Mouse (Mus musculus) olfactory bulb, adult 2 months (tissue): Measurements from ENCODE around the gene Slc44a4. TPM values are rescaled to one million over a fixed set of nuclear protein-coding genes. Genes with fewer than 3 reads are reported as not detected.
"Not testable (repeated sequence)": the region's sequence is repeated elsewhere in the genome, so short reads cannot be mapped to it uniquely, and the experiment has no call there.

Source experiments
- H3K27ac ChIP-seq: fragments of 200-500 bp; 2 replicates; pipeline ENCODE4 v1.5.1; 2012; ENCODE audit warnings: low read depth, low read length; ENCODE audit not compliant: insufficient read depth
- H3K4me1 ChIP-seq: fragments of 200-500 bp; 2 replicates; pipeline ENCODE4 v1.6.1; 2012; ENCODE audit warnings: low read length; ENCODE audit not compliant: control insufficient read depth, insufficient read depth
- H3K4me3 ChIP-seq: fragments of 200-500 bp; 2 replicates; pipeline ENCODE4 v1.5.1; 2012; ENCODE audit warnings: mild to moderate bottlenecking, low read depth, low read length, moderate library complexity; ENCODE audit not compliant: insufficient read depth
- CTCF ChIP-seq: fragments of 200-500 bp; IDR thresholded peaks from 2 replicates; pipeline ENCODE4 v1.5.1; 2012; ENCODE audit warnings: low read depth, mild to moderate bottlenecking, low read length, moderate library complexity; ENCODE audit not compliant: insufficient read depth
- POLR2A ChIP-seq: fragments of 200-500 bp; IDR thresholded peaks from 2 replicates; pipeline ENCODE4 v1.6.1; 2012; ENCODE audit warnings: mild to moderate bottlenecking, low read depth, low read length, moderate library complexity; ENCODE audit not compliant: insufficient read depth
- WGBS: fragments of 180-500 bp; shearing (Covaris S2); methylation state at CpG from one replicate; pipeline ENCODE4 v1.1.7; 2018; 5-methylcytosine and 5-hydroxymethylcytosine counted together
- polyA plus RNA-seq: library from polyadenylated mRNA; stranded (reverse); fragments of >200 nt; gene quantifications from 2 replicates; pipeline ENCODE4 v1.2.4, GENCODE M21; 2012; ENCODE audit warnings: low replicate concordance; ENCODE audit not compliant: missing spikeins, insufficient read depth, insufficient read length

The Slc44a4 gene
- polyA plus RNA-seq, 1 experiment = not detected

- TF ChIP-seq CTCF (no peak), POLR2A (no peak)
- Histone ChIP-seq H3K4me3 (peak overlapping the region; percentile 99), H3K4me1 (peaks cover 21% of the 10 kb centered on the region), H3K27ac (peak overlapping the region; percentile 87)
- 8% methylated on average over 10 of the region's 10 CpGs for WGBS
These were observed 16.7 kb upstream of the Slc44a4 start for GRCm38 (mm10) chr17:34897373-34898159.

- Histone ChIP-seq H3K4me3 (peak within 1 kb of the TSS; percentile 99), H3K4me1 (peaks cover 21% of the 10 kb centered on the region), H3K27ac (peak within 1 kb of the TSS; percentile 87)
- under 1% methylated on average over 43 of the region's 44 CpGs for WGBS
- TF ChIP-seq CTCF = no peak
- peak; percentile 69 for TF ChIP-seq POLR2A
These were observed 16.1 kb upstream of the Slc44a4 start, which contains the start of the genes C2 and Ehmt2 for GRCm38 (mm10) chr17:34898160-34898586. Gene C2, minus strand, starts transcription at chr17:34898265. Gene Ehmt2, plus strand, starts transcription at chr17:34898469.

GRCm38 (mm10) chr17:34898706-34899052 is 15.6 kb upstream of the Slc44a4 start:
- H3K27ac ChIP-seq = no peak overlapping the region
- H3K4me1 ChIP-seq = peaks cover 21% of the 10 kb centered on the region
- WGBS = 0% methylated on average over 26 of the region's 47 CpGs
- TF ChIP-seq CTCF (no peak), POLR2A (no peak)
- H3K4me3 ChIP-seq = peak overlapping the region; percentile 99

GRCm38 (mm10) chr17:34899053-34899889 is 15.0 kb upstream of the Slc44a4 start:
- TF ChIP-seq CTCF = no peak
- TF ChIP-seq POLR2A = no peak
- 1% methylated on average over 42 of the region's 45 CpGs for WGBS
- peak overlapping the region; percentile 31; the same call in 1 of the 2 replicates for H3K27ac ChIP-seq
- H3K4me3 ChIP-seq = peak overlapping the region; percentile 99
- H3K4me1 ChIP-seq = peaks cover 21% of the 10 kb centered on the region

GRCm38 (mm10) chr17:34899890-34900243 is 14.4 kb upstream of the Slc44a4 start:
- TF ChIP-seq POLR2A = no peak
- WGBS = under 1% methylated on average over 5 of the region's 5 CpGs
- H3K27ac ChIP-seq = peak overlapping the region; percentile 31; the same call in 1 of the 2 replicates

GRCm38 (mm10) chr17:34900826-34901225 is 13.4 kb upstream of the Slc44a4 start:
- H3K4me3 ChIP-seq = not testable (repeated sequence)
- peaks cover 11% of the 10 kb centered on the region for H3K4me1 ChIP-seq

More at GRCm38 (mm10) chr17:34899890-34900243, 14.4 kb upstream of the Slc44a4 start:
- peaks cover 21% of the 10 kb centered on the region for H3K4me1 ChIP-seq
- H3K4me3 ChIP-seq = peak overlapping the region; percentile 99

GRCm38 (mm10) chr17:34901948-34902347 is 12.3 kb upstream of the Slc44a4 start:
- not testable (repeated sequence) for H3K4me3 ChIP-seq, H3K27ac ChIP-seq, H3K4me1 ChIP-seq
- WGBS = 89% methylated on average over 9 of the region's 10 CpGs

More at GRCm38 (mm10) chr17:34900826-34901225, 13.4 kb upstream of the Slc44a4 start:
- not testable (repeated sequence) for H3K27ac ChIP-seq

GRCm38 (mm10) chr17:34902895-34903294 is 11.4 kb upstream of the Slc44a4 start:
- TF ChIP-seq POLR2A = no peak
- no peak for TF ChIP-seq CTCF
- WGBS = 90% methylated on average over 9 of the region's 9 CpGs

GRCm38 (mm10) chr17:34910982-34911381 is 3.3 kb upstream of the Slc44a4 start:
- Histone ChIP-seq H3K4me1 (0 out of 2 replicates have a peak, but pooled peaks cover 2% of the 10 kb centered on the region), H3K4me3 (no peak overlapping the region), H3K27ac (no peak overlapping the region)
- WGBS = 85% methylated on average over 10 of the region's 10 CpGs
- TF ChIP-seq POLR2A (no peak), CTCF (no peak)

More at GRCm38 (mm10) chr17:34902895-34903294, 11.4 kb upstream of the Slc44a4 start:
- Histone ChIP-seq H3K4me3 (no peak overlapping the region), H3K4me1 (peaks cover 3% of the 10 kb centered on the region; the same call in 1 of the 2 replicates), H3K27ac (no peak overlapping the region)
